Mouse (Mus musculus) cerebellum, adult 9-11 months (tissue): Measurements from ENCODE around the gene Phf1.
"Not testable (repeated sequence)": the region's sequence is repeated elsewhere in the genome, so short reads cannot be mapped to it uniquely, and the experiment has no call there.

ENCODE experiments used
- DNase-seq: peaks from one replicate; pipeline ENCODE4 v3.0.0; 2022

The Phf1 gene

GRCm38 (mm10) chr17:26951406-26951805, 18.6 kb downstream of the Phf1 start:
- DNase-seq: peak; percentile 61

GRCm38 (mm10) chr17:26951952-26952877, 19.4 kb downstream of the Phf1 start:
- DNase-seq: no peak

- DNase-seq: no peak
Observed at GRCm38 (mm10) chr17:26953201-26953600, 20.3 kb downstream of the Phf1 start.

GRCm38 (mm10) chr17:26953726-26954125, 20.9 kb downstream of the Phf1 start:
- DNase-seq: no peak

- no peak for DNase-seq
Observed at GRCm38 (mm10) chr17:26956309-26956708, 23.5 kb downstream of the Phf1 start.

- peak; percentile 5 for DNase-seq
Observed at GRCm38 (mm10) chr17:26956895-26957294, 24.0 kb downstream of the Phf1 start.

GRCm38 (mm10) chr17:26957872-26958271, 25.0 kb downstream of the Phf1 start:
- peak; percentile 5 for DNase-seq

GRCm38 (mm10) chr17:26958880-26959279, 26.0 kb downstream of the Phf1 start:
- DNase-seq: peak; percentile 10

GRCm38 (mm10) chr17:26959815-26960214, 27.0 kb downstream of the Phf1 start:
- DNase-seq: peak; percentile 6

- no peak for DNase-seq
Observed at GRCm38 (mm10) chr17:26961572-26962240, 28.9 kb downstream of the Phf1 start.

- DNase-seq: no peak
Observed at GRCm38 (mm10) chr17:26966993-26967392, 34.1 kb downstream of the Phf1 start.

- no peak for DNase-seq
Observed at GRCm38 (mm10) chr17:26967477-26967876, 34.6 kb downstream of the Phf1 start.

- DNase-seq: no peak
Observed at GRCm38 (mm10) chr17:26968200-26968611, 35.4 kb downstream of the Phf1 start.

- no peak for DNase-seq
Observed at GRCm38 (mm10) chr17:26969257-26969656, 36.4 kb downstream of the Phf1 start.

- DNase-seq: no peak
Observed at GRCm38 (mm10) chr17:26970221-26970620, 37.4 kb downstream of the Phf1 start.

GRCm38 (mm10) chr17:26971247-26971905, 38.5 kb downstream of the Phf1 start:
- no peak for DNase-seq

- no peak for DNase-seq
Observed at GRCm38 (mm10) chr17:26972107-26972506, 39.3 kb downstream of the Phf1 start.

GRCm38 (mm10) chr17:26972703-26973574, 40.1 kb downstream of the Phf1 start, which contains the start of gene Zbtb9:
Gene Zbtb9 (plus strand): TSS chr17:26973167.
- peak; percentile 97 for DNase-seq

GRCm38 (mm10) chr17:26974547-26974946, 41.7 kb downstream of the Phf1 start:
- DNase-seq: no peak

GRCm38 (mm10) chr17:26975415-26975814, 42.6 kb downstream of the Phf1 start:
- DNase-seq: no peak

- not testable (repeated sequence) for DNase-seq
Observed at GRCm38 (mm10) chr17:26977354-26977753, 44.5 kb downstream of the Phf1 start.

GRCm38 (mm10) chr17:26979426-26979825, 46.6 kb downstream of the Phf1 start:
- DNase-seq: no peak
